Mouse (Mus musculus): ENCODE data around the gene Cask.

Gene Cask

GRCm38 (mm10) chrX:13469160-13470116, 381.7 kb downstream of the Cask start:
- no peak for DNase-seq (ENCODE audit: low read depth, low spot score)

- DNase-seq (ENCODE audit: low read depth, low spot score), result no peak
These were observed 384.0 kb downstream of the Cask start for GRCm38 (mm10) chrX:13467121-13467571.
